Comparison of ENCODE assay signal across 8 mouse cellular contexts in genomic region chr8:107560820-107561536, GRCm38 (mm10). TPM values are rescaled to one million over a fixed set of nuclear protein-coding genes. Genes with fewer than 3 reads are reported as not detected.
DNase-seq lines count a peak whose midpoint lies in the region; ATAC-seq and TF ChIP-seq lines count a peak whose summit lies in the region.

No protein-coding gene starts in this region.

- TF ChIP-seq CTCF in heart, postnatal 0 days (IDR thresholded peaks at IDR 0.05; ENCODE audit: low read depth): no peak
- no peak for TF ChIP-seq CTCF in liver, postnatal 0 days (IDR thresholded peaks at IDR 0.05; ENCODE audit: low read depth)
- no peak for TF ChIP-seq CTCF in cerebellum, adult 2 months (IDR thresholded peaks at IDR 0.05; ENCODE audit: borderline replicate concordance, insufficient read depth, low read depth, low read length)

- H3K4me1 ChIP-seq in heart, postnatal 0 days (ENCODE audit: control insufficient read depth, insufficient read depth): no peaks in the 10 kb centered on the region
- peaks cover 6% of the 10 kb centered on the region for H3K4me1 ChIP-seq in liver, postnatal 0 days (ENCODE audit: insufficient read depth)
- H3K4me1 ChIP-seq in cerebellum, adult 2 months (ENCODE audit: control insufficient read depth, insufficient read depth, low read length): no peaks in the 10 kb centered on the region

- 0 out of 2 replicates have a peak overlapping the region, but pooled peaks have one; percentile 20 for H3K9ac ChIP-seq in heart, postnatal 0 days (replicated peaks; ENCODE audit: low read depth, low read length)
- H3K9ac ChIP-seq in liver, postnatal 0 days (replicated peaks): no peak overlapping the region

- peak overlapping the region; percentile 43 for H3K4me2 ChIP-seq in heart, postnatal 0 days (ENCODE audit: low read depth, low read length)
- H3K4me2 ChIP-seq in liver, postnatal 0 days (ENCODE audit: low read depth, low read length): peak overlapping the region; percentile 50

- no peak overlapping the region for H3K27ac ChIP-seq in heart, postnatal 0 days (ENCODE audit: low read depth)
- peak overlapping the region; percentile 64 for H3K27ac ChIP-seq in liver, postnatal 0 days (ENCODE audit: low read depth)
- no peak overlapping the region for H3K27ac ChIP-seq in cerebellum, adult 2 months (ENCODE audit: insufficient read depth, low read length)

- no peak for TF ChIP-seq POLR2A in cerebellum, adult 2 months (IDR thresholded peaks at IDR 0.05; ENCODE audit: borderline replicate concordance, insufficient read depth, low read length)

- ATAC-seq in heart, postnatal 0 days (ENCODE audit: insufficient read depth, low read depth): no peak
- peak; percentile 89 for ATAC-seq in CD4-positive, CD25-positive, alpha-beta regulatory T cell, adult 4 months
- peak; percentile 89 for ATAC-seq in granulocyte monocyte progenitor cell, adult 5-6 weeks (replicated peaks; ENCODE audit: poor library complexity, severe bottlenecking)
- peak; percentile 77 for ATAC-seq in liver, postnatal 0 days

- intact Hi-C loops in heart, postnatal 25 days (cut with DNase I): no loop called here

- no peak for TF ChIP-seq EP300 in heart, postnatal 0 days (IDR thresholded peaks at IDR 0.05; ENCODE audit: low read depth)
- TF ChIP-seq EP300 in liver, postnatal 0 days (IDR thresholded peaks at IDR 0.05; ENCODE audit: low read depth): no peak

- WGBS in heart, postnatal 0 days: 44% methylated on average over 16 of the region's 16 CpGs
- WGBS in liver, postnatal 0 days (ENCODE audit: insufficient replicate concordance): 26% methylated on average over 16 of the region's 16 CpGs
- 58% methylated on average over 16 of the region's 16 CpGs for WGBS in cerebellum, adult 2 months

- no peaks in the 10 kb centered on the region for H3K27me3 ChIP-seq in heart, postnatal 0 days (ENCODE audit: control insufficient read depth, insufficient read depth, low read length)
- no peaks in the 10 kb centered on the region for H3K27me3 ChIP-seq in liver, postnatal 0 days (ENCODE audit: insufficient read depth, low read length)
- no peaks in the 10 kb centered on the region for H3K27me3 ChIP-seq in cerebellum, adult 2 months (ENCODE audit: control insufficient read depth, insufficient read depth, low read length)

- no peak for DNase-seq in heart, postnatal 0 days (ENCODE audit: low spot score)
- DNase-seq in heart, postnatal 25 days (ENCODE audit: low spot score): no peak
- DNase-seq in liver, postnatal 0 days: peak; percentile 28
- DNase-seq in cerebellum, adult 2 months: no peak
- no peak for DNase-seq in layer of hippocampus, postnatal 14 days (ENCODE audit: low spot score in 2 of 2)
- DNase-seq in adrenal gland, postnatal 25 days: no peak

- H3K4me3 ChIP-seq in heart, postnatal 0 days (ENCODE audit: low read depth, low read length): no peak overlapping the region
- H3K4me3 ChIP-seq in liver, postnatal 0 days (ENCODE audit: low read depth, low read length): peak overlapping the region; percentile 20
- no peak overlapping the region for H3K4me3 ChIP-seq in cerebellum, adult 2 months (replicated peaks; ENCODE audit: insufficient read depth, low read depth, low read length)

- H3K36me3 ChIP-seq in heart, postnatal 0 days (replicated peaks; ENCODE audit: control insufficient read depth, insufficient read depth, low read length): 0 out of 2 replicates have a peak, but pooled peaks cover 4% of the 10 kb centered on the region
- peaks cover 17% of the 10 kb centered on the region for H3K36me3 ChIP-seq in liver, postnatal 0 days (replicated peaks; ENCODE audit: insufficient read depth, low read length)

- no peaks in the 10 kb centered on the region for H3K9me3 ChIP-seq in heart, postnatal 0 days (replicated peaks; ENCODE audit: control insufficient read depth, low read length)
- H3K9me3 ChIP-seq in liver, postnatal 0 days (ENCODE audit: low read length): no peaks in the 10 kb centered on the region

RNA-seq across cellular contexts. Expression of gene Psmd7, which starts 27.3 kb away (rescaled TPM):
- 25.4 and 27.6 TPM in 2 replicates for total RNA-seq in heart, postnatal 0 days (2014; rRNA removed; ENCODE audit: low replicate concordance)
- 158 and 159 TPM in 2 replicates for polyA plus RNA-seq in heart, postnatal 0 days (2015; fragmentation: Nextera tagmentation; extraction: Ambion mirVana)
- 10 to 100 TPM; 80.4 to 89.9 TPM for total RNA-seq in heart, postnatal 25 days (2021)
- 100 to 1,000 TPM; 116 to 125 TPM for polyA plus RNA-seq in CD4-positive, CD25-positive, alpha-beta regulatory T cell, adult 4 months (2017; shearing (Covaris generic))
- 178 and 188 TPM in 2 replicates for total RNA-seq in granulocyte monocyte progenitor cell, adult 5-6 weeks (2014; fragmentation: Nextera tagmentation)
- 110 and 117 TPM in 2 replicates for total RNA-seq in granulocyte monocyte progenitor cell, adult 5-6 weeks (2017)
- 89.8 and 96.5 TPM in 2 replicates for polyA plus RNA-seq in liver, postnatal 0 days (2015; fragmentation: Nextera tagmentation; extraction: Ambion mirVana)
- 108 and 116 TPM in 2 replicates for polyA plus RNA-seq in cerebellum, adult 2 months (2012; rRNA removed)
- total RNA-seq in layer of hippocampus, postnatal 14 days (2021): 100 to 1,000 TPM; 107 TPM
- 109 and 131 TPM in 2 replicates for total RNA-seq in adrenal gland, postnatal 25 days (2021)
